Mouse (Mus musculus) CH12.LX (cell line): Measurements from ENCODE around the gene Dclk2. TPM values are rescaled to one million over a fixed set of nuclear protein-coding genes. Genes with fewer than 3 reads are reported as not detected.

Experiments used
- DNase-seq: peaks from one replicate; pipeline ENCODE4 v3.0.0-alpha.2; 2013; ENCODE audit errors: extremely low read depth
- H3K27ac ChIP-seq: 2 replicates; pipeline ENCODE4 v1.5.1; 2012; ENCODE audit warnings: low read depth, mild to moderate bottlenecking, control low read depth, moderate library complexity; ENCODE audit not compliant: insufficient read depth
- H3K27me3 ChIP-seq: replicated peaks from 2 replicates; pipeline ENCODE3; 2012; ENCODE audit warnings: inconsistent platforms
- H3K36me3 ChIP-seq, 2 experiments: replicated peaks in 1 of 2; 2 replicates each; pipeline versions ENCODE3 to v1.6.1; 2012; ENCODE audit warnings: inconsistent platforms in 1 of 2, low read length in 1 of 2, mild to moderate bottlenecking in 1 of 2, mixed read lengths in 1 of 2, moderate library complexity in 1 of 2; ENCODE audit not compliant: control insufficient read depth in 1 of 2, insufficient read depth in 1 of 2
- H3K4me1 ChIP-seq, 2 experiments: 2 replicates each; pipeline ENCODE4 v1.6.1; 2012; ENCODE audit warnings: inconsistent platforms in 1 of 2, moderate library complexity in 1 of 2; ENCODE audit not compliant: insufficient read depth in 2 of 2, control insufficient read depth in 1 of 2
- H3K4me2 ChIP-seq: 2 replicates; pipeline ENCODE4 v1.6.1; 2012; ENCODE audit warnings: low read depth, mild to moderate bottlenecking, control low read depth; ENCODE audit not compliant: poor library complexity, insufficient read depth, severe bottlenecking
- H3K4me3 ChIP-seq, 3 experiments: fragments of 150-350 bp in 1 of 3; sonication (generic) in 1 of 3; replicated peaks in 1 of 3; 2 replicates each; pipeline versions ENCODE3 to v1.5.1; 2011 to 2012; ENCODE audit warnings: low read depth in 2 of 3, low read length in 2 of 3, mild to moderate bottlenecking in 2 of 3, moderate library complexity in 2 of 3, control low read depth in 1 of 3, improper control_type of control experiment in 1 of 3, inconsistent platforms in 1 of 3, mixed read lengths in 1 of 3; ENCODE audit not compliant: poor library complexity in 1 of 3
- H3K79me2 ChIP-seq: replicated peaks from 2 replicates; pipeline ENCODE4 v1.6.1; 2012; ENCODE audit warnings: mild to moderate bottlenecking, moderate library complexity; ENCODE audit not compliant: control insufficient read depth, poor library complexity, insufficient read depth, severe bottlenecking; ENCODE audit errors: extremely low read depth
- H3K9ac ChIP-seq: 2 replicates; pipeline ENCODE4 v1.6.1; 2012; ENCODE audit warnings: low read depth, mild to moderate bottlenecking, control low read depth, moderate library complexity; ENCODE audit not compliant: insufficient read depth
- H3K9me3 ChIP-seq: replicated peaks from 2 replicates; pipeline ENCODE3; 2012; ENCODE audit warnings: low read length, inconsistent platforms, mixed read lengths
- BHLHE40 ChIP-seq: IDR thresholded peaks from 2 replicates; pipeline ENCODE4 v1.6.1; 2011; ENCODE audit warnings: mild to moderate bottlenecking, low read depth, low read length, improper control_type of control experiment
- CHD1 ChIP-seq: IDR thresholded peaks from 2 replicates; pipeline ENCODE4 v1.6.1; 2012; ENCODE audit warnings: low read depth, low read length, improper control_type of control experiment, inconsistent platforms
- CTCF ChIP-seq, 2 experiments: IDR thresholded peaks in 1 of 2; conservative IDR thresholded peaks in 1 of 2; 2 replicates each; pipeline ENCODE4 v1.5.1; 2011 to 2012; ENCODE audit warnings: low read depth in 2 of 2, low read length in 2 of 2, improper control_type of control experiment in 1 of 2, inconsistent platforms in 1 of 2, mild to moderate bottlenecking in 1 of 2, moderate library complexity in 1 of 2
- E2F4 ChIP-seq: IDR thresholded peaks from 2 replicates; pipeline ENCODE4 v1.6.1; 2011; ENCODE audit warnings: low read depth, low read length, improper control_type of control experiment; ENCODE audit not compliant: insufficient replicate concordance
- ELF1 ChIP-seq: IDR thresholded peaks from 2 replicates; pipeline ENCODE4 v1.6.1; 2014; ENCODE audit warnings: low read depth, mild to moderate bottlenecking, inconsistent platforms, low read length, improper control_type of control experiment
- HCFC1 ChIP-seq: IDR thresholded peaks from 2 replicates; pipeline ENCODE4 v1.6.1; 2012; ENCODE audit warnings: low read depth, mild to moderate bottlenecking, inconsistent platforms, low read length, improper control_type of control experiment
- IRF4 ChIP-seq: IDR thresholded peaks from 2 replicates; pipeline ENCODE4 v1.6.1; 2014; ENCODE audit warnings: low read depth, mild to moderate bottlenecking, inconsistent platforms, low read length, improper control_type of control experiment
- JUND ChIP-seq: conservative IDR thresholded peaks from 2 replicates; pipeline ENCODE4 v1.6.1; 2011; ENCODE audit warnings: low read depth, low read length, improper control_type of control experiment
- KAT2A ChIP-seq: IDR thresholded peaks from 2 replicates; pipeline ENCODE4 v1.6.1; 2012; ENCODE audit warnings: low read length, improper control_type of control experiment, inconsistent platforms; ENCODE audit not compliant: insufficient replicate concordance
- MAX ChIP-seq: IDR thresholded peaks from 2 replicates; pipeline ENCODE4 v1.6.1; 2011; ENCODE audit warnings: low read length, improper control_type of control experiment
- MXI1 ChIP-seq: IDR thresholded peaks from 2 replicates; pipeline ENCODE4 v1.6.1; 2011; ENCODE audit warnings: mild to moderate bottlenecking, low read depth, low read length, improper control_type of control experiment
- NELFE ChIP-seq: IDR thresholded peaks from 2 replicates; pipeline ENCODE4 v1.6.1; 2011; ENCODE audit warnings: low read depth, low read length, improper control_type of control experiment
- PAX5 ChIP-seq: IDR thresholded peaks from 2 replicates; pipeline ENCODE4 v1.6.1; 2012; ENCODE audit warnings: low read length, inconsistent platforms, mixed read lengths
- POLR2A ChIP-seq: IDR thresholded peaks from 2 replicates; pipeline ENCODE4 v1.6.1; 2011; ENCODE audit warnings: low read depth, mild to moderate bottlenecking, improper control_type of control experiment, low read length
- RAD21 ChIP-seq: IDR thresholded peaks from 2 replicates; pipeline ENCODE4 v1.6.1; 2011; ENCODE audit warnings: low read depth, mild to moderate bottlenecking, low read length, improper control_type of control experiment, moderate library complexity
- RCOR1 ChIP-seq: conservative IDR thresholded peaks from 2 replicates; pipeline ENCODE4 v1.6.1; 2012; ENCODE audit warnings: low read depth, mild to moderate bottlenecking, inconsistent platforms, low read length, improper control_type of control experiment
- UBTF ChIP-seq: IDR thresholded peaks from 2 replicates; pipeline ENCODE4 v1.6.1; 2012; ENCODE audit warnings: low read depth, mild to moderate bottlenecking, inconsistent platforms, low read length, improper control_type of control experiment, moderate library complexity
- USF2 ChIP-seq: conservative IDR thresholded peaks from 2 replicates; pipeline ENCODE4 v1.6.1; 2011; ENCODE audit warnings: low read depth, low read length, improper control_type of control experiment
- ZC3H11A ChIP-seq: IDR thresholded peaks from 2 replicates; pipeline ENCODE4 v1.6.1; 2012; ENCODE audit warnings: low read depth, mild to moderate bottlenecking, inconsistent platforms, low read length, improper control_type of control experiment
- ZKSCAN1 ChIP-seq: IDR thresholded peaks from 2 replicates; pipeline ENCODE4 v1.6.1; 2012; ENCODE audit warnings: low read depth, inconsistent platforms, low read length, improper control_type of control experiment, borderline replicate concordance
- ZMIZ1 ChIP-seq: IDR thresholded peaks from 2 replicates; pipeline ENCODE4 v1.6.1; 2012; ENCODE audit warnings: low read depth, mild to moderate bottlenecking, inconsistent platforms, low read length, improper control_type of control experiment
- ZNF384 ChIP-seq: IDR thresholded peaks from 2 replicates; pipeline ENCODE4 v1.6.1; 2012; ENCODE audit warnings: low read depth, low read length, improper control_type of control experiment, inconsistent platforms
- dilution Hi-C: fragments of 300-500 bp; cut with MboI; formaldehyde crosslinking; loops from 2 replicates; pipeline ENCODE4 v1.14.3; 2020; ENCODE audit warnings: low sequenced_read_pairs; ENCODE audit not compliant: extremely low pct_unique_long_range_greater_than_20kb, extremely low pct_ligation_motif_present
- in situ Hi-C: fragments of 300-500 bp; cut with MboI; formaldehyde crosslinking; loops from 3 replicates; pipeline ENCODE4 v1.14.3; 2019; ENCODE audit warnings: low sequenced_read_pairs, low pct_ligation_motif_present, low pct_unique_long_range_greater_than_20kb, mixed read lengths
- polyA plus RNA-seq: library from polyadenylated mRNA; unstranded; fragments of >175 nt; gene quantifications from 2 replicates; pipeline ENCODE4 v1.2.1, GENCODE M21; 2012; ENCODE audit warnings: low read depth; ENCODE audit not compliant: insufficient read length
- total RNA-seq, 2 experiments: library from RNA; depleted of rRNA; stranded (reverse); fragments of 300-350 nt in 1 of 2; fragments of >200 nt in 1 of 2; gene quantifications; 2 replicates each; pipeline ENCODE4 v1.2.3; 2012 to 2014

The Dclk2 gene
- total and polyA plus RNA-seq, 3 experiments: 0.93 to 2.0 (median 1.0) TPM

GRCm38 (mm10) chr3:86745348-86745747, 175.3 kb downstream of the Dclk2 start:
- Histone ChIP-seq H3K9me3 (no peaks in the 10 kb centered on the region), H3K4me2 (no peak overlapping the region), H3K4me1 (peaks cover 0 to 3% of the 10 kb centered on the region in 2 experiments; a peak in 1 of 4 replicates), H3K9ac (no peak overlapping the region), H3K36me3 (peaks cover 10 to 13% of the 10 kb centered on the region in 2 experiments), H3K4me3 (no peak overlapping the region), H3K27ac (no peak overlapping the region), H3K27me3 (no peaks in the 10 kb centered on the region), H3K79me2 (no peaks in the 10 kb centered on the region)
- dilution Hi-C loops (no loop called here), in situ Hi-C loops (no loop called here)
- no peak for DNase-seq
- TF ChIP-seq NELFE (no peak), BHLHE40 (no peak), HCFC1 (no peak), ZMIZ1 (no peak), ELF1 (no peak), CHD1 (no peak)

- Histone ChIP-seq H3K27ac (no peak overlapping the region), H3K36me3 (peaks cover 10 to 12% of the 10 kb centered on the region in 2 experiments), H3K79me2 (no peaks in the 10 kb centered on the region), H3K4me2 (no peak overlapping the region), H3K9me3 (no peaks in the 10 kb centered on the region), H3K4me3 (no peak overlapping the region), H3K4me1 (peaks cover 0 to 3% of the 10 kb centered on the region in 2 experiments; a peak in 1 of 4 replicates), H3K9ac (no peak overlapping the region), H3K27me3 (no peaks in the 10 kb centered on the region)
- in situ Hi-C loops: no loop called here
- dilution Hi-C loops: no loop called here
- no peak for DNase-seq
- TF ChIP-seq PAX5 (no peak), HCFC1 (no peak), ZC3H11A (no peak), E2F4 (no peak)
Measured at GRCm38 (mm10) chr3:86739745-86740144, 180.9 kb downstream of the Dclk2 start.

DNA sequence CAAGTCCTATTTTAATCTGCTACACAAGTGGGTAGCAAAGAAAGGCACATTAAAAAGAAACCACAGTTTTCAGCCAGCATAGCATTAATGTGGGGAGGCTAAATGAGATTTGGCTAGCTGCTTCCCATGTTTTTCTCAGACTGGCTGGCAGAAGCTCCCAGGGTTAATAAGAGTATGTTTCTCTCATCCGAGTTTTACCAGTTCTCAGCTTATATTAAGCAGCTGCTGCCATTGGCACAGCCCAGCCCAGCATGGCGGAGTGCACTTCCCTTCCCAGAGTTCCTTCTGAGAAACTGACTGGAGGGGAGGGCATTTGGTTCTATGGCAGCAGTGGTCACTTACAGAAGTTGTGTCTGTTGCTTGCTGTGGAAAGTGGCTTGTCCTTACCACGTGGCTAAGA, 181.8 kb downstream of the Dclk2 start:
- H3K4me1 ChIP-seq: peaks cover 0 to 3% of the 10 kb centered on the region in 2 experiments; a peak in 1 of 4 replicates
- H3K27ac ChIP-seq: no peak overlapping the region
- no peaks in the 10 kb centered on the region for H3K79me2 ChIP-seq
- H3K4me2 ChIP-seq: no peak overlapping the region
- no peak overlapping the region for H3K9ac ChIP-seq
- dilution Hi-C loops (no loop called here), in situ Hi-C loops (no loop called here)
- TF ChIP-seq ZMIZ1: no peak
- no peak for TF ChIP-seq MXI1
- no peak for TF ChIP-seq MAX
- no peak for TF ChIP-seq ZKSCAN1
- no peak for TF ChIP-seq HCFC1
- no peak for TF ChIP-seq POLR2A
- TF ChIP-seq USF2: no peak
- no peak for TF ChIP-seq CTCF (conservative IDR thresholded peaks at IDR 0.05 in 1 of 2, IDR thresholded peaks at IDR 0.05 in 1 of 2; ENCODE audit: low read depth in 2 of 2, low read length in 2 of 2)
- no peak for TF ChIP-seq BHLHE40
- TF ChIP-seq ZNF384: no peak
- TF ChIP-seq ELF1: no peak
- TF ChIP-seq RCOR1: no peak
- TF ChIP-seq CHD1: no peak
- TF ChIP-seq KAT2A: no peak
- TF ChIP-seq RAD21: no peak
- TF ChIP-seq UBTF: no peak
- TF ChIP-seq IRF4: no peak
- no peak for TF ChIP-seq E2F4
- no peak for TF ChIP-seq JUND
- no peak overlapping the region for H3K4me3 ChIP-seq
- peaks cover 7 to 12% of the 10 kb centered on the region in 2 experiments for H3K36me3 ChIP-seq
- no peak for DNase-seq
- no peaks in the 10 kb centered on the region for H3K9me3 ChIP-seq
- no peaks in the 10 kb centered on the region for H3K27me3 ChIP-seq
